Mouse (Mus musculus) spleen, postnatal 4 days (tissue): Measurements from ENCODE around the gene Trim47.
A peak's percentile ranks its signal among the peaks of the same experiment; 100 is the strongest.

Source experiments
- DNase-seq, 2 experiments: peaks; one replicate each; pipeline ENCODE4 v3.0.0; 2022; ENCODE audit warnings: low spot score in 2 of 2

Trim47 gene

GRCm38 (mm10) chr11:116062521-116062920 lies 64.5 kb downstream of the Trim47 start:
- DNase-seq = no peak

GRCm38 (mm10) chr11:116061641-116062415 lies 65.2 kb downstream of the Trim47 start:
- DNase-seq = no peak

GRCm38 (mm10) chr11:116060596-116060995 lies 66.4 kb downstream of the Trim47 start:
- DNase-seq = no peak

GRCm38 (mm10) chr11:116059691-116060025 lies 67.4 kb downstream of the Trim47 start:
- DNase-seq = no peak

- no peak for DNase-seq
These were observed 67.9 kb downstream of the Trim47 start for GRCm38 (mm10) chr11:116058868-116059690.

GRCm38 (mm10) chr11:116058022-116058614 lies 68.9 kb downstream of the Trim47 start:
- DNase-seq = no peak

- peak in 1 of 2 experiments; percentile 42 for DNase-seq
These were observed 69.7 kb downstream of the Trim47 start for GRCm38 (mm10) chr11:116057237-116057881.

- no peak for DNase-seq
These were observed 71.1 kb downstream of the Trim47 start for GRCm38 (mm10) chr11:116055873-116056272.
